Mouse (Mus musculus): ENCODE data around the gene Kars.

DNA sequence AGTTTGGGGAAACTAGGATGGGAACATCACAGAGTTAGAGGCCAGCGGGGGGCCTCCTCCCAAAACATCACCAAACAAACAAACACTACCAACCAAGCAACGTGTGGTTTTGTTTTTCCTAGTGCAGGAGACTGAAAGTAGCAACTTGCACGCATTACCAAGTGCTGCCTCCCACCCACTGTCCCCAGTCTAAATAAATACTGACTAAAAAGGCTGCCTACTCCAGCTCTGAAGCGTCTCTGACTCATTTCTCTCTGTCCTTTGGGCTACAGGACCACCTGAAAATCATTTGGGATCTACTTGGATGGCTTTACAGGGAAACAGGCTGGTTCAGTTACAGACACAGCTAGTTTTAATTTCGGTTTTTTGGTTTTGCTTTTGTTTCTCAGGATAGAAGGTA lies 46.8 kb downstream of the Kars start:
- TF ChIP-seq FLI1 (IDR thresholded peaks at IDR 0.05; ENCODE audit: low read length) (no peak), GATA1 (IDR thresholded peaks at IDR 0.05; ENCODE audit: borderline replicate concordance, low read length) (no peak)
